Mouse (Mus musculus): ENCODE data around the gene Bag5. TPM values are rescaled to one million over a fixed set of nuclear protein-coding genes. Genes with fewer than 3 reads are reported as not detected.

The Bag5 gene
- polyA plus RNA-seq, 1 experiment from 2014 or later: 34.9 TPM

GRCm38 (mm10) chr12:111700920-111701458 lies 12.1 kb downstream of the Bag5 start:
- H3K36me3 ChIP-seq (ENCODE audit: control insufficient read depth, insufficient read depth, low read length): no peaks in the 10 kb centered on the region
- WGBS: 48% methylated on average over 9 of the region's 9 CpGs

DNA sequence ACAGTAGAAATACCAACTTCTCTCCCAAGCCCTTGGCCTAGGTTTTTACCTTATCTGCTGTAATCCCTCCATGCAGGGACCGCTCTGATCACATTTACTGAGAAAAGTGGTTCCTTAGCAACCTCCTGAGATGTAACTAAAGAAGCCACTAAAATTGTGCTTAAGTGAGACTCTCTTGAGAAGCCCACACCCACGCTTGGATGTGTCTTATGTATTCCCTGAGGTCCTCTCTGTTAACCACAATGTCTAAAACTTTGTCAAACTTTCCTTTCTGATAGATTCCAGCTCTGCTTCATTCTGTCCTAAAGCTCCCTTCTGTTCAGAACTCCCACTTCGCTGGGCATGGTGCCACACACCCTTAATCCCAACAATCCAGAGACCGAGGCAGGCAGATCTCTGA lies 13.5 kb downstream of the Bag5 start:
- no peak for ATAC-seq (ENCODE audit: low FRiP score, low TSS enrichment)
- H3K4me1 ChIP-seq (replicated peaks; ENCODE audit: control insufficient read depth, insufficient read depth): peaks cover 2% of the 10 kb centered on the region; the same call in 1 of the 2 replicates
- H3K4me3 ChIP-seq (ENCODE audit: low read depth, low read length): no peak overlapping the region
- no peak for DNase-seq (ENCODE audit: low spot score)
- H3K9me3 ChIP-seq (ENCODE audit: control insufficient read depth, low read length): no peaks in the 10 kb centered on the region
- no peak overlapping the region for H3K27ac ChIP-seq (replicated peaks)
- TF ChIP-seq CTCF (IDR thresholded peaks at IDR 0.05; ENCODE audit: low read depth) (no peak), EP300 (optimal IDR thresholded peaks at IDR 0.05) (no peak)
- H3K27me3 ChIP-seq (ENCODE audit: control insufficient read depth, insufficient read depth, low read length): no peaks in the 10 kb centered on the region
- no peak overlapping the region for H3K4me2 ChIP-seq (replicated peaks; ENCODE audit: low read depth)
- H3K9ac ChIP-seq (ENCODE audit: low read length): no peak overlapping the region
- H3K36me3 ChIP-seq (ENCODE audit: control insufficient read depth, insufficient read depth, low read length): no peaks in the 10 kb centered on the region
- WGBS: 81% methylated on average over 4 of the region's 4 CpGs

More at GRCm38 (mm10) chr12:111700920-111701458, 12.1 kb downstream of the Bag5 start:
- H3K27ac ChIP-seq (replicated peaks): no peak overlapping the region
- no peaks in the 10 kb centered on the region for H3K9me3 ChIP-seq (ENCODE audit: control insufficient read depth, low read length)
- no peak overlapping the region for H3K4me2 ChIP-seq (replicated peaks; ENCODE audit: low read depth)
- peaks cover 15% of the 10 kb centered on the region for H3K4me1 ChIP-seq (replicated peaks; ENCODE audit: control insufficient read depth, insufficient read depth)
- DNase-seq (ENCODE audit: low spot score) (no peak), ATAC-seq (ENCODE audit: low FRiP score, low TSS enrichment) (no peak)
- H3K9ac ChIP-seq (ENCODE audit: low read length): no peak overlapping the region
- no peak overlapping the region for H3K4me3 ChIP-seq (ENCODE audit: low read depth, low read length)
- no peaks in the 10 kb centered on the region for H3K27me3 ChIP-seq (ENCODE audit: control insufficient read depth, insufficient read depth, low read length)
- TF ChIP-seq EP300 (optimal IDR thresholded peaks at IDR 0.05): no peak
- TF ChIP-seq CTCF (IDR thresholded peaks at IDR 0.05; ENCODE audit: low read depth): no peak

DNA sequence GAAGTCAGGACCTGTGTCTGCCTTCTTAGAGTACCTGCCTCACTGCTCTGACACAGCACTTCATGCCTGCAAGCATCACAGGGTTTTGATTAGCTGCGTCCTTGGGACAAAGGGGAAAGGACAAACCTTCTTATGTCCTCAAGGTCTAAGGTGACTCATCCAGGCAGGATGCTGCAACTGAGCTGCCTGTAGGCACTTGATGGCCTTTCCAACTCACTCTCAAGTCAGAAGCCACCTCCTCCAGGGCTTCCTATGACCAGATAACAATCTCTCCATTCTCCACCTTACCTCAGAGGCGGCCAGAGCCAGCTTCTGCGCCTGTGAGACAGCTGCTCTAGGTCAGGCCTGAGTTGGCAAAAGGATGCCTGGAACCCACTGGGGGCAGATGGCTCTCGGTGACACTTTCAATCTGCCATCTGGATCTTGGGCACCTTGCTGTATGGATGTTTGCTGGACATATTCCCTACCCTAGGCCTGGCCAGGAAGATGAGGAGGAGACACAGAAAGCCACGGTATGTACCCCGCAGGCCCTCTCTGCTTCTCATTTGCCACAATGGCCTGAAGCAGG lies 14.6 kb downstream of the Bag5 start:
- H3K9ac ChIP-seq (ENCODE audit: low read length): no peak overlapping the region
- TF ChIP-seq CTCF (IDR thresholded peaks at IDR 0.05; ENCODE audit: low read depth) (no peak), EP300 (optimal IDR thresholded peaks at IDR 0.05) (no peak)
- no peak overlapping the region for H3K4me3 ChIP-seq (ENCODE audit: low read depth, low read length)
- H3K4me1 ChIP-seq (replicated peaks; ENCODE audit: control insufficient read depth, insufficient read depth): peaks cover 7% of the 10 kb centered on the region
- no peak overlapping the region for H3K27ac ChIP-seq (replicated peaks)
- H3K9me3 ChIP-seq (ENCODE audit: control insufficient read depth, low read length): no peaks in the 10 kb centered on the region
- ATAC-seq (ENCODE audit: low FRiP score, low TSS enrichment) (no peak), DNase-seq (ENCODE audit: low spot score) (no peak)
- H3K4me2 ChIP-seq (replicated peaks; ENCODE audit: low read depth): no peak overlapping the region
- WGBS: 80% methylated on average over 6 of the region's 6 CpGs
- H3K27me3 ChIP-seq (ENCODE audit: control insufficient read depth, insufficient read depth, low read length): no peaks in the 10 kb centered on the region
- no peaks in the 10 kb centered on the region for H3K36me3 ChIP-seq (ENCODE audit: control insufficient read depth, insufficient read depth, low read length)

- WGBS: 62% methylated on average over 4 of the region's 4 CpGs
- Histone ChIP-seq H3K27ac (replicated peaks) (no peak overlapping the region), H3K4me1 (replicated peaks; ENCODE audit: control insufficient read depth, insufficient read depth) (peaks cover 7% of the 10 kb centered on the region), H3K36me3 (ENCODE audit: control insufficient read depth, insufficient read depth, low read length) (no peaks in the 10 kb centered on the region), H3K4me3 (ENCODE audit: low read depth, low read length) (no peak overlapping the region), H3K9ac (ENCODE audit: low read length) (no peak overlapping the region), H3K4me2 (replicated peaks; ENCODE audit: low read depth) (no peak overlapping the region), H3K27me3 (ENCODE audit: control insufficient read depth, insufficient read depth, low read length) (no peaks in the 10 kb centered on the region), H3K9me3 (ENCODE audit: control insufficient read depth, low read length) (no peaks in the 10 kb centered on the region)
- TF ChIP-seq CTCF (IDR thresholded peaks at IDR 0.05; ENCODE audit: low read depth) (no peak), EP300 (optimal IDR thresholded peaks at IDR 0.05) (no peak)
- ATAC-seq (ENCODE audit: low FRiP score, low TSS enrichment) (peak; percentile 64), DNase-seq (ENCODE audit: low spot score) (peak; percentile 46)
Measured at GRCm38 (mm10) chr12:111697708-111698107, 15.3 kb downstream of the Bag5 start.

GRCm38 (mm10) chr12:111696239-111696638 lies 16.8 kb downstream of the Bag5 start:
- Histone ChIP-seq H3K9me3 (ENCODE audit: control insufficient read depth, low read length) (no peaks in the 10 kb centered on the region), H3K9ac (ENCODE audit: low read length) (no peak overlapping the region), H3K4me2 (replicated peaks; ENCODE audit: low read depth) (no peak overlapping the region), H3K27ac (replicated peaks) (no peak overlapping the region), H3K4me1 (replicated peaks; ENCODE audit: control insufficient read depth, insufficient read depth) (peaks cover 7% of the 10 kb centered on the region), H3K27me3 (ENCODE audit: control insufficient read depth, insufficient read depth, low read length) (no peaks in the 10 kb centered on the region), H3K4me3 (ENCODE audit: low read depth, low read length) (no peak overlapping the region), H3K36me3 (ENCODE audit: control insufficient read depth, insufficient read depth, low read length) (no peaks in the 10 kb centered on the region)
- ATAC-seq (ENCODE audit: low FRiP score, low TSS enrichment): peak; percentile 22
- TF ChIP-seq CTCF (IDR thresholded peaks at IDR 0.05; ENCODE audit: low read depth) (peak; percentile 90), EP300 (optimal IDR thresholded peaks at IDR 0.05) (no peak)
- DNase-seq (ENCODE audit: low spot score): peak; percentile 73
- 30% methylated on average over 6 of the region's 6 CpGs for WGBS

All from stomach, postnatal 0 days (tissue).